Mouse (Mus musculus) liver, embryonic 14.5 days (tissue): ENCODE measurements at regions not wholly inside any gene's neighbourhood (a gene's known extent, or its start where the extent isn't known, plus 50 kb on each side); places are given as distances from the start of the nearest gene placed in this dataset.

Experiments used
- CTCF ChIP-seq: IDR thresholded peaks from 2 replicates; pipeline ENCODE4 v1.5.1; 2016; ENCODE audit warnings: antibody characterized with exemption, low read depth, control low read depth
- EP300 ChIP-seq: IDR thresholded peaks from 2 replicates; pipeline ENCODE4 v1.6.1; 2016; ENCODE audit warnings: antibody characterized with exemption, low read depth

DNA sequence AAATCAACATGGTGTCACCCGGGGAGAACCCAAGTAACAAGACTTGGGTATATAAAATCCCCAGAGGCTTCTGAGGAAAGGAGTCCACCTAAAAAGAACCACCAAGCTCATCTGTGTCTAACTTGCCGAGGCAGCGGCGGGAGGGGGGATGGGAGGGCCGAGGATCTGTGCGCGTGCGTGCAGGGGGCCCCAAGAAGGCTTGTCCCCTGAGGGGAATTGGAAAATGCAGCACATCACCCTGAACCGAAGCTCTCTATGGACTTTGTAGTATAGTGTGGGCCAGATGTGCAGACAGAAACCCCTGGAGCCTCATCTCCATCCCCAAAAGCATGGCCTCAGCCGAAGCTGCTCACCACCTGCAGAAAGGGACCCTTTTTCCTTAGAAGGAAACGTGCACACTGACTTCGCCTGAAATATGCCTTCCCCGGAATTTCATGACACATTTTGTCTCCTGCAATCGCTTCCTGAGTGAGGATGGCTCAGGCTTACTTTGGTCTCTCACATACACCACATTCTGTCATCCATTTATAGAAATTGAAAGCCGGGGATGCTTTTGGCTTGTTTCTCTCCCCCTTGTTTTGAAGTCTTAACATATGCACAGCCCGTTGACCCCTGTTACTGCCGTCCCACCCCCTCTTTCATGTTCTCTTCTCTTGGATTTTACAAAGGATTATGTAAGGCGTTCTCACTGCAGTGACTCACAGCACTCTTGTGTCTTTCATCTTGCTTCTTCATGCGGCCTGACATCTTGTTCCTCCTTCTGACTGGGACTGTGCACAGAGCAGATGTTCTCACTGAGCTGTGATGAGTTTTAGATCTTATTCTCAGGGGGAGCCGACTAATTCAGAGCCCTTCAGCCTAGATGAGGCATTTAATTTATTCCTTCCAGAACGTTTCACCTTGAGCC is 559.6 kb downstream of the Irx1 start:
- TF ChIP-seq CTCF: no peak
- no peak for TF ChIP-seq EP300
